Mouse (Mus musculus): ENCODE data around the gene Brpf1.
"Not testable (repeated sequence)": the region's sequence is repeated elsewhere in the genome, so short reads cannot be mapped to it uniquely, and the experiment has no call there.

The Brpf1 gene

DNA sequence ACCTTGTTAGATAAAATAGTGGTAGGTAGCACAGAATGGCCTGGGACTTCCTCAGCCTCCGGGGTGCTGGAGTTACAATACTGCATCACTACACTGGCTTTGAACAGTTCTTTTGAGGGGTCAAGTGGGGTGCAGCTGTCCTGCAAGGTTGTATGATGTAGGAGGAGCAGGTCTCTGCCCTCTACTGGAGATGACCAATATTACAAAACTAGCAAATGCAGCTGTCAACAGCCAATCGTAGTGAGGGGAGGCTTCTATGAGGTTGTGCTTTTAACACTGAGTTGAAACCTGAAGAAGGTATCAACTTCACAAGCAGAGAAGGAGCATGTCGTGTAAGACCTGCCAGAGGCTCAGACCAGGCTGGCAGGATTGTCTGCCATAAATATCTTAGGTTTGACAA is 4.7 kb upstream of the Brpf1 start:
- intact Hi-C loops (cut with DNase I): loop anchor here (5.0 to 10.0 kb wide), 2 partner anchors 130 to 607 kb away; partner anchors contain the start of gene Rad18

DNA sequence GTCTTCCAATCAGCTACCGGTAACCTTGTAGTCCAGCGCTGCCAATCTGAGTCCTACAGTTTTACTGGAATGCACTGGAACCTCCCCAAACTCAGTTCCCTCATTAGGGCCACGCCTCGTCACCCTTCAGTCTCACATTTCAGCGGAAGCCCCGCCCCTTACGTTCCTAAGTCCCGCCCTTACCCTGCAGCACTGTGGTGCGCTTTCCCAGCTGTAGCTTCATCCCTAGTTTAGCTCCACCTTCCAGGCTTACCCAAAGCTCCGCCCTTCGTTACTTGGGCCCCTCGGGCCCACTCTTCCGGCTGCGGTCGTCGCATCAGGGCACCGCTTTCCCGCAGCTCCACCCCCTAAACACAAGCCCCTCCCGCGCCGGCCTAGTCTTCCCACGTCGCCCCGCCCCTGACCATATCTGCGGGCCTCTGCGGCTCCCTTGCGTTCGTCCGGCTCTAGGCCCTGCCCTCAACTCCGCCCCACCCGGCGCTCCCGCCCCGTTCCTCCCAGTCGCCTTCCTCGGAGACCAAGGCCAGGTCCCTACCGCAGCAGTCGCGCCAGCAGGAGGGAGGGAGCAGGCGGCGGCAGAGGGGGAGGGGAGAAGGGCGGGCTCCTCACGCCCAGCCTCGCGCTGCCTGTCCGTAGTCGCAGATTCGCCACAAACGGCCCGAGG is 483 bp upstream of the Brpf1 start:
- intact Hi-C loops (cut with DNase I): loop anchor here (5.0 to 10.0 kb wide), 3 partner anchors 69 to 612 kb away; partner anchors contain the start of genes Mtmr14, Rad18 and Thumpd3

DNA sequence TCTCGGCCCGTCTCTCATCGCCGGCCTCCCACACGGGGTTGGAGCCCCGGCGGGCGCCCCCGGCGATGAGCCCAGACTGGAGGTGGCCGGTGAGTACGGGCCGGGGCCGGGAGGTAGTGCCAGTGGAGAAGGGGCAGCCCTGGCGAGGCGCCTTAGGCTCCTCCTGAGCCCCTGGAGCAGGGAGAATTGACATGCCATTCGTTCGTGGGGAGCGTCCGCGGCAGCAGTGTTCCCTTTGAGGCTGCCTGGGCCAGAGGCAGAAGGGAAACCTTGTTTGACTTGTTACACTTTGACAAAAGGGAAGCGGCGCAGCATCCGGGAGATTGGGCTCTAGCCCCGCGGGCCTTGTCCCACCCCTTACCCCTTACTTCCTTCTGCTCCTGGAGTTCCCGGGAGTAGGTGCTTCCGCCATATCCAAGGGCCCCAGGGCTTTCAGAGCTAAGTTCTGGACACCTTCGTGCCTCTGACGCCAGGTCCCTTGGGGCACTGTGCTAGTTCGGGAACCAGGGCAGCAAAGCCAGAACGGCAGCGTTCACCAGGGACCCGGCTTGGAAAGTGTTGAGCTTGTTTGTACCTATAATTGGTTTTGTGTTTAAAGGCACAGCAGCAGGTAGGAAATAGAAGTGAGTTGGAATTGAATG is 664 bp downstream of the Brpf1 start:
- intact Hi-C loops (cut with DNase I): loop anchor here (5.0 to 10.0 kb wide), 3 partner anchors 70 to 613 kb away; partner anchors contain the start of genes Mtmr14, Rad18 and Thumpd3

DNA sequence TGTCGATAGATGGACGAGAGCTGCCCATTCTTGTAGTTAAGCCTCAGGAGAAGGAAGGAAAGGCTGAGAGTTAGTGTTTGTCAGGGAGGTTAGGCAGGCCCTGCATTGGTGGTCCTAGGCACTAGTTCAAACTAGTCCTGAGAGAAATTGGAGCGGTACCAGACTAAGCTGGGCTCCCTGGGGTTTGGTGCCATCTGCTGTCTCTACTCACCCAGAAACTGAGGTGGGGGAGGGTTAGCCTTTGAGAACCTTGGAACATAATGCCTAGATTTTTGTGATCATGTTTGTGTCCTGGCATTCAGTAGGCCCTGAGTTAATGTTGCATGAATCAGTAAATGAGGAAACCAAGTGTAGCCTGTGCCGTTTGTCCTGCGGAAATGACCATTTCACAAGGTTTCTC is 1.2 kb downstream of the Brpf1 start:
- intact Hi-C loops (cut with DNase I): loop anchor here (5.0 to 10.0 kb wide), 3 partner anchors 71 to 613 kb away; partner anchors contain the start of genes Mtmr14, Rad18 and Thumpd3

DNA sequence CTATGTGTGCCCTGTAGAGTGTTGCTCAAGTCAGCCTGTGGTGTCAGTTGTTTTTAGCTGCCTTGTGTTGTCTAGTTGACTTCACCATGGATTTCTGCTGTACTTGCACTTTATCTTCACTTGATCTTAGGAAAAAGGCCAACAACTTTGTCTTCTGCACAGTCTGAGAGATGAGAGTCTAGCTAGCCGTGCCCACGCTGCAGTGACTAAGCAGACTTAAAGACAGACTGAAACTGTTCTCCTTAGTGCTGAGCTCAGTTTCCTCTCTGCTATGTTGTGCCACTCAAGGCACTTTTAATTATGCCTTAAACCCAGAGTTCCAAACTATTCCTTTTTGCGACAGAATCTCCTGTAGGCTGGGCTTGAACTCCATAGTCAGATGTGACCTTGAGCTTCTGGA is 9.0 kb downstream of the Brpf1 start:
- intact Hi-C loops (cut with DNase I): no loop called here

DNA sequence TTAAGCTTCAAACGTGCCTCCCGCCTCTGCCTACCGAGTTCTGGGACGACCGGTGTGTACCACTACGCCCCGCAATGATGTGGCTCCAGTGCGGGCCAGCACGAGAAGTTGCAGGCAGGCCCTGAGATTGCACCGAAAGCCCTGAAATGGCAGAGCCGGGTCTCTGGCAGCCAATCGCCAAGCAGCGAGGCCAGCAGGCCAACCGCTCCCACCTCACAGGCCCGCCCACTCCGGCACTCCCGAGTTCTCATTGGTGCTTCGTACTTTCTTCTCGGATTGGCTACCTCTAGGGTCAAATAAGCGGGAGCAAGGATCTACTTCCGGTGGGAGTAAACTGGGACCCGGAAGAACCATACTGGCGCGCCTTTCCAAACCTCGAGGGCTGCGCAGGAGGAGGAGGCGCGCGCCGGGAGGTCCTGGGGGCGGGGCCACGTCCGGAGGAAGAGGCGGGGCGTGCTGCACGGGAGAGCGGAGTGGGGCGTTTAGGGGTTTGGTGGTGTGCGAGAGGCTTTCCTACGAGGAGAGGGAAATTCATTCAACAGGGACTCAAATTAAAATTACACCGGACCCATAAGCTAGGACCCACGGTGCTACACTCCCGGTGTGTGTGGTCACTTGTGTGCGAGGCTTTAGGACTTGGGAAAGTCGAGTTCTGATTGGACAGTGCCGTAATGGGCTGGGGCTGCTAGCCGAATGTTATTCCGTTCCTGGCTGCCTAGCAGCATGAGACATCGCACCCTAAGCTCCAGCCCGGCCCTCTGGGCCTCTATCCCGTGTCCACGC is 19.8 kb downstream of the Brpf1 start, which contains the start of gene Ogg1:
TSS of gene Ogg1 (plus strand) at position 440 of the 783 bp plus-strand sequence.
- intact Hi-C loops (cut with DNase I): loop anchor here (2.0 kb wide), 1 partner anchor 50 kb away; the partner anchor contains the start of gene Tada3

DNA sequence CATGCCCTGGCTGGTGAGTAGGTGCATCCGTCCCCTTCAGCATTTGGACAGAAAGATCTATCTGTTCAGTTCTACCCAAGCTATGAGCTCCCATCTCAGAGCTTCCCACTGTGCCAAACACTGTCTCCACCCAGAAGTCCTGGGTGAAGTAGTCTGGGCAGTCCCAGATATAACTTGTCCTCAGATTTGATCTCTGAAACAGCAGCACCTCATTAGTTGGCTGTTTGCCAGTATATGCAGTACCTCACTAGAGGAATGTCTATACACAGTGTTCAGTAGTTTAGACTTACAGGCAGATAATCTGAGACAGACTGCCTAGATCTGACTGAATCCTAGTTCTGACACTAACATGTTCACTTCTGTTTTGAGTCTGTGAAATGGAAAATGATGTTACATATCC is 22.5 kb downstream of the Brpf1 start:
- intact Hi-C loops (cut with DNase I): no loop called here

DNA sequence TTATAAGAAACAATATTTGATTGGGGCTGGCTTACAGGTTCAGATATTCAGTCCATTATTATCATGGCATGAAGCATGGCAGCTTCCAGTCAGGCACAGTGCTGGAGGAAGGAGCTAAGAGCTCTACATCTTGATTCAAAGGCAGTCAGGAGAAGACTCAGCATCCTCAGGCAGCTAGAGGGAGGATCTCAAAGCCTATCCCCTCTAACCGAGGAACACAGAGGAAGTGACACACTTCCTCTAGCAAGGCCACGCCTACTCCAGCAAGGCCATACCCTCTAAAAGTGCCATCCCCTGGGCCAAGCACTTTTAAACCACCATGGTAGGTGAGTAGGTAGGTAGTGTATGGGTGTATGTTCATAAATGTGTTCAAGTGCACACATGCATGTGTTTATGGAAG is 23.6 kb downstream of the Brpf1 start:
- intact Hi-C loops (cut with DNase I): no loop called here

DNA sequence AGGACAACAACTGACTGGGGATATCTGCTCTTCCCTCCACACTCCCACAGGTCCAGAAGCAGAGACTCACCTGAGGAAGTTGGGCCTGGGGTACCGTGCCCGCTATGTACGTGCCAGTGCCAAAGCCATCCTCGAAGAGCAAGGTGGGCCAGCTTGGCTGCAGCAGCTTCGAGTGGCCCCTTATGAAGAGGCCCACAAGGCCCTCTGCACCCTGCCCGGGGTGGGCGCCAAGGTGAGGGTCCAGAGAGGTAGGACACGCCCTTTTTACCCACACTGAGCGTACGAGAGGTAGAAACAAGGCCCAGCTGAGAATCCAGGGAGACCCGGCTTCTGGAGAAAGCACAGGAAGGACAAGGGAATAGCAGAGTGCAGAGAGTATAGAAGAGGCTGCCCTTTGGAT is 24.8 kb downstream of the Brpf1 start:
- intact Hi-C loops (cut with DNase I): no loop called here

DNA sequence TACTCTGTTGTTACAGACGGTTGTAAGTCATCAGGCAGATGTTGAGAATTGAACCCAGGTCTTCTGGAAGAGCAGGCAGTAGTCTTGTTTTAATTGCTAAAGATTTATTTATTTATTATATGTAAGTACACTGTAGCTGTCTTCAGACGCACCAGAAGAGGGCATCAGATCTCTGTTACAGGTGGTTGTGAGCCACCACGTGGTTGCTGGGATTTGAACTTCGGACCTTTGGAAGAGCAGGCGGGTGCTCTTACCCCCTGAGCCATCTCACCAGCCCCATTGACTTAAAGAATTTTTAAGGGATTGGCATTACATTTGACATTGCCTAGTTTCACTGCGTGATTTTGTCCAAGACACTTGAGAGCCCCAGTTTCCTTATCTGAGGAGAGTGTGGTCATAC is 25.8 kb downstream of the Brpf1 start:
- intact Hi-C loops (cut with DNase I): not testable (repeated sequence)

DNA sequence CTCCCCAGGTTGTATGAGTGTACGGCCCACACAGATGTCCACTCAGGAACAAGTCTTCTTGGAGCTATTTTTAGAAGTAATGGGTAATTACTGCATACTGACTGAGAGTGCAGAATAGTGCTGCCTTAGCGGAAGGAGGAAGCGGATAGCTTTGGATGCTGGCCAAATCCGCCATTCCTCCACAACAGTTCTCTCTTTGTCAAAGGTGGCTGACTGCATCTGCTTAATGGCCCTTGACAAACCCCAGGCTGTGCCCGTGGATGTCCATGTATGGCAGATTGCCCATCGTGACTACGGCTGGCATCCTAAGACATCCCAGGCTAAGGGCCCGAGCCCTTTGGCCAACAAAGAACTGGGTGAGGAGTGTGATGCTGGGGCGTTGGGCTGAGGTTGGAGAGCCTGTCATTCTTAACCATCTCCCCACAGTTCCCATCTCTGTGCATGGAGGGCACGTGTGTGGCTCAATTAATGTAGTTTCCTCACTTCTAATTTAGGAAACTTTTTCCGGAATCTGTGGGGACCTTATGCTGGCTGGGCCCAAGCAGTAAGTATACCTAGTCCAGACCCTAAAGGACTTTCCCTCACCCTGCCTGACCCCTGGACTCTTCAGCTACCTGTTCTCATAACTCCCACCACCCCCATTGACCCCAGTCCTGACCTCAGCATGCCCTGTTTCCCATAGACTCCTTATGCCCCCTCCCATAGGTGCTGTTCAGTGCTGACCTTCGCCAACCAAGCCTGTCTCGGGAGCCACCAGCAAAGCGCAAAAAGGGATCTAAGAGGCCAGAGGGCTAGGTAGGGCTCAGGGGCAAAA is 26.4 kb downstream of the Brpf1 start:
- intact Hi-C loops (cut with DNase I): no loop called here

DNA sequence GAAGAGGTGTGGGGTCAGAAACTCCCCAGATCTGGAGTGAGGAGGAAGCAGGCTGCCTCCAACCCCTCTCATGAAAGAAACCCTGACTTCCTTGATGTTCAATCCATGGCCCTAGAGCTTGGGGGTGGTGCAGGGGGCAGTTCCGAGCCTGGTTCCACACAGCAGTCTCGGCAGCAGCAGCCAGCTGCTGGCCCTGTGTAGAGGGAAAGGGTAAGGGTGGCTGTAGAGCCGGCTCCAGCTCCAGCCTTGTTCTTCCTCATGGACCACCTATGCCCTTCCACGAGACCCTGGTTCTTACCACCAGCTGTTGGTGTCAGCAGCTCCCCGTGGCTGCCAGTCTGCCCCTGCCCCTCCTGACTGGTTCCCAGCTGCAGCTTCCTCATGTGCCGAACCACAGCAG is 27.3 kb downstream of the Brpf1 start:
- intact Hi-C loops (cut with DNase I): no loop called here

DNA sequence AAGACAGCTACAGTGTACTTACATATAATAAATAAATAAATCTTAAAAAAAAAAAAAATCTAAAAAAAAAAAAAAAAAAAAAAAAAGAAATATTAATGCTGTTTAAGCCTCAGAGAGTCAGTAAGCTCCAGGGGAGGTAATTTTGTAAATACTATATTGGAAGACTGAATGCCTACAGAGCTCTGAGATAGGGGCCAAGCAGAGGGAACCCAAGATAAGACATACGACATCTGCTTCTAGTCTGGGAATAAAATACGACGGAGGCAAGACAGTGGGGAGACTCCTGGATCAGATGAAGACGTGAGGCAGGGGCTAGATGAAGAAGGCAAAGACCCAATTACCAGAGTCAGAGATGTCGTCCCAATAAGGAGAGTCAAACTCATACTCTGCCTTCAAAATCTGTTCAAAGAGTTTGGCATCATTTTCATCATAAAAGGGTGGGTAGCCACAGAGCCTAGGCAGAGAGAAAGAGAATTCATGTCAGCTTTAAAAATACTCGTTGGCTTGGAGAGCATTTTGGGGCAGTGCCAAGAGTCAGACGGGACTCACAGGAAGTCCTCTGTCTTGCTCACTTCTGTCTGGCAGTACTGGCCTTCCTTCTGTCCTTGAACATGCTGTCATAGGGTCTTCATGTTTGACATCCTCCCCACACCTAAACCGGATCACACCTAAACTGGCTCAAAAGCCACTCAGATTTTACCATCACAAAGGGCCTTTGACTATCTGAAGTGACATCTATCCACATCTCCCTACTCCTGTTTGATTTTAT is 30.1 kb downstream of the Brpf1 start:
- intact Hi-C loops (cut with DNase I): no loop called here

DNA sequence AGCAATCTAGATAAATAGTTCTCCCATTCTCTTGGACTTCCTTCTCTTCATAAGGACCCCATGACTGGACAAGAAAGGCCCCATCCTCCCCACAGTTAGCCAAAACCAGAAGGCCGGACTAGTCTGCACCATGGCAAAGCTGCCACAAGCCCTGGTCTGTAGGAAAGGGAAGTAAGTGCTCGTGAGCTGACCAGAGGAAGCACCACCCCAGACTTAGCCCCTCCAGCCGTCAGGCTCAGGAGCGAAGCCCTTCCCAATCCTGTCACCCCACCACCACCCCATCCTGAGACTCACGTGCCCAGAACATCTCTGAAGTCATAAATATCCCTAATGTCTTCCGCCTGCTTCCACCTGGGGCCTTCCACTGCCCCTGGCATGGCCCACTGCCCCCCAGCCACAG is 34.6 kb downstream of the Brpf1 start:
- intact Hi-C loops (cut with DNase I): loop anchor here (5.0 kb wide), 1 partner anchor 36 kb away; the partner anchor contains the start of genes Arpc4 and Tada3

DNA sequence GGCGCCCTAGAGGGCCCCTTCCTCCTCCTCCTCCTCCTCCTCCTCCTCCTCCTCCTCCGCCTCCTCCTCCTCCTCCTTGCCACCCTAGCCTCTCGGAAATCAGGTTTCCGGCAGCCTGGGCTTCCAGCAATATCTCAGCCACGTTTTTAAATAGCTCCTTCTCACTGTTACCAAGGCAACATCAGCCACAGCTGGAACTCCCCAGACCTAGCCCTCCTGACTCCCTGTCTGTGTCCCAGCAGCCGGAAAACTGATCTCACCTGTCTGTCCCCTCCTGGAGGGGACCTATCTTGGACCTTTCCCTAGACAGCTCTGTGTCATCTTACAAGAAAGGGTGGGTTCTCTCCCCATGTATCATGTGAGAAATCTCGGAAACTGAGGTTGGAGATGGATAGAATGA is 35.4 kb downstream of the Brpf1 start:
- intact Hi-C loops (cut with DNase I): loop anchor here (5.0 kb wide), 1 partner anchor 35 kb away; the partner anchor contains the start of genes Arpc4 and Tada3

DNA sequence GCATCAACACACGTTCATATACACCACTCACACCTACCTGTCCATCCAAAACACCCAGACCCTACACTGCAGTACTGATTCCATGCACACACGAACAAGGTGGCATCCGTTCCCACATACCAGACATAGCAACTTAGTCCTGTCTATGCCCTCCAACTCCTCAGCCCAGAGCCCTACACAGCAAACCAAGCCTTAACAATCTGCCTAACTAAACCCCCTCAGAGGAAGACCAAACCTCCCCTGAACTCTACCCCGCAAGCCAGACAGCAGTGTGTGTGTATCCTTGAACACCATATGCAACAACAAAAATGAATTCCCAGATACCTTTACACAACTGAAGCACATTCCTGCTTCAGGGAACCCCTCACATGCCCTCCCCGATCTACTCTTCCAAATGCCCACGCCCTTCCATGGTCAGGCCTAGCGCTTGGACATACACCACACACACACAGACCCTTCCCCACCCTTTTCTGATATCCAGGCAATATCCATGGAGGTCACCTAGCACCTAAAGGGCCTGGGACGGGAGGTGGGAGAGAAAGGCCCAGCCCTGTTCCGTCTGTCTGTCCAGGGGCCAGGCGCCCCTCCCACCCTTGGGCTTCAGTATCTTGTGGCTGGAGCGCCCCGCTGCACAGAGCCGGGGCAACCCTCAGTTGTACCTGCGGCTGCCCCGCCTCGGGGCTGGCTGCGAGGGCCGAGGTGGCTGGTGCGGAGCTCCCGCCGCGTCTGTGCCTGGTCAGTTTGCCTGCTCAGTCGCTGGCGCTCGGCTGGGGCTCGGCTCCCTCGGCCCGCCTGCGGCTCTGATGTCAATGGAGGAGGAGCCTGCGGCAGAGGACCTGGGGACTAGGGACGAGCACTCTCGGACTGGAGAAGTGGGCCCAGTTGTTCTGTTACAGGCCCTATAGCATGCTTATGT is 36.5 kb downstream of the Brpf1 start, which contains the start of gene Camk1:
TSS of gene Camk1 (minus strand) at position 808 of the 916 bp plus-strand sequence.
- intact Hi-C loops (cut with DNase I): loop anchor here (5.0 kb wide), 1 partner anchor 34 kb away; the partner anchor contains the start of genes Arpc4 and Tada3

DNA sequence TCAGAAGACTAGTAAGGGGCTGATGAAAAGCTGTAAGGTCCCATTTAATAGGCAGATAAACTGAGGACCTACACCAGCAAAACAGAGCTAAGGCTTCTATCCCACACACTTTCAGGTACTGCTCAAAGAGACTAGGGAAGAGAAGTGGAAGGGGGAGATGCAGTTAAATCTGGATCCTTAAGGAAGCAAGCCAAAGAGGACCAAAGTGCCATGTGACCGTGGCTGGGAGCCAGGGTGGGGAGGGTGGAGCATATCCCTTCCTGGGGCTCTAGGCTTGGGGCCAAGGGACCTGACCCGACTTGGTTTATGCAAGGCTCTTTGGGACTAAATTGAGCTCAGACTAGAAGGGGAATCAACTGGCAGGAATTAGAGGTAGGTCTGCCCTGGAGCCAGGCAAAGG is 37.4 kb downstream of the Brpf1 start:
- intact Hi-C loops (cut with DNase I): loop anchor here (5.0 kb wide), 1 partner anchor 33 kb away; the partner anchor contains the start of genes Arpc4 and Tada3

DNA sequence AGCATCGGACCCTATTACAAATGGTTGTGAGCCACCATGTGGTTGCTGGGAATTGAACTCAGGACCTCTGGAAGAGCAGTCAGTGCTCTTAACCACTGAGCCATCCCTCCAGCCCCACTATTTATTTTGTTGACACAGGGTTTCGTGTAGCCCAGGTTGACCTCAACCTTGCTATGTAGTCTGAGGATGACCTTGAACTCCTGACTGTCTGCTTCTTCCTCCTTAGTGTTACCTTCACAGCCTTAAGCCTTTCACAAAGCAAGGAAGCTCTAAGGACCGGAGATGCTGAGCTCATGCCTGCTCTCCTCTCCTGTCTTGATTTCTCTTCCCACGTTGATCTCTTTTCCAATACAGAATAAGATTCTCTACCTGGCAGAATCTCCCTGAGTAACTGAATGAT is 40.0 kb downstream of the Brpf1 start:
- intact Hi-C loops (cut with DNase I): no loop called here

DNA sequence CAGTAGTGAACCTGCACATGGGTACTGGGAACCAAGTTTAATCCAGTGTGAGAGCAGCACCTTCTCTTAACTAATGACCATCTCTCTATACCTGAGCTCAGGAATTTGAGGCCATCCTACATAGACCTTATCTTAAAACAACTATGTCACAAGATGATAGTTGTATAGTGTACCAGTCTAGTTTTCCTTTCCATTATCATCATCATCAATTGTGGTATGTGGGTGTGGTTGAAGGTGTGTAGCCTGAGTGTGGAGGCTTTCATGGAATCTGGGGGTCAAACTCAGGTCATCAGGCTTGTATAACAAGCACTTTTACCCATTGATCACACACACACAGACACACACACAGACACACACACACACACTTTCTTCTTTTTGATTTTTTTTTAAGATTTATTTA is 43.6 kb downstream of the Brpf1 start:
- intact Hi-C loops (cut with DNase I): no loop called here

Data from adrenal gland (tissue).